Mouse (Mus musculus): ENCODE data around the gene Slc38a3.

DNA sequence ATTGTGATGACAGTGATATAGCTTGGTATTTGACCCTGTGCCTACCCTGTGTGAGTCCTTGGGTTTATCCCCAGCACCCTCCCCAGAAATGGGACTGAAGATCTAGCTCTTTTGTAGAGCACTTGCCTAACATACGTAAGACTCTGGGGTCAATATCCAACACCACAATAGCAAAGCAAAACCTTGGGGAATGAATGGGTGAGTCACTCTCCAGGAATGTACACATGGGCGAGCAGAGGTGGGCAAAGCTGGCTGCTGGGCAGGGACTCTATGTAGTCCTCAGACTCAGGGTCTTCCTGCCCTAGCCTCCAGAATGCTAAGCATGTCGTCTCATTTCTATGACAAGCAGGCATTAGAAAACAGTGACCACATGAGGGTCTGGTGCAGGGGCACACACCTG, 20.6 kb downstream of the Slc38a3 start:
- TF ChIP-seq CTCF (IDR thresholded peaks at IDR 0.05; ENCODE audit: control insufficient read depth, insufficient read depth, insufficient replicate concordance, low read depth, low read length) (no peak), POLR2A (IDR thresholded peaks at IDR 0.05; ENCODE audit: control insufficient read depth, low read depth, low read length) (no peak)

All from testis, adult 2 months (tissue).